Mouse (Mus musculus): ENCODE measurements around the gene Mup11. TPM values are rescaled to one million over a fixed set of nuclear protein-coding genes. Genes with fewer than 3 reads are reported as not detected.
"Not testable (repeated sequence)": the region's sequence is repeated elsewhere in the genome, so short reads cannot be mapped to it uniquely, and the experiment has no call there.

Gene Mup11
- total RNA-seq (2021) = not detected
- long read RNA-seq, experiment 1 = 0 reads
- long read RNA-seq, experiment 2 = 0 reads

GRCm38 (mm10) chr4:60662311-60662710, at the start of gene Mup11:
Gene Mup11 (minus strand): TSS chr4:60662411.
- DNase-seq = not testable (repeated sequence)

Other genes starting within 250 kb of the Mup11 start
- gene Mup9, start 240.5 kb downstream of the Mup11 start, total RNA-seq (2021) = not detected
- gene Mup1, start 160.5 kb downstream of the Mup11 start, total RNA-seq (2021) = not detected
- gene Mup10, start 80.2 kb downstream of the Mup11 start, total RNA-seq (2021) = not detected
- not detected for gene Mup12, start 78.9 kb upstream of the Mup11 start, total RNA-seq (2021)
- gene Mup22, start 159.1 kb upstream of the Mup11 start, total RNA-seq (2021) = not detected